In genomic region chr2:30783346-30783745, GRCm38 (mm10) we compare ENCODE assay signal across 8 mouse cellular contexts. TPM values are rescaled to one million over a fixed set of nuclear protein-coding genes. Genes with fewer than 3 reads are reported as not detected.
DNase-seq lines count a peak whose midpoint lies in the region; ATAC-seq lines count a peak whose summit lies in the region.
"Had no signal": no experiment of that assay in that cellular context is flagged by ENCODE, and none has a peak within 500 bp of the region (broad histone marks: within the 10 kb centered on the region; RNA-seq: fewer than 3 reads in every experiment).

No protein-coding gene starts in this region.

- no peaks in the 10 kb centered on the region for H3K36me3 ChIP-seq in intestine, embryonic 16.5 days (ENCODE audit: control insufficient read depth, insufficient read depth, low read length)
- H3K36me3 ChIP-seq in macrophage (ENCODE audit: inconsistent target) = no peaks in the 10 kb centered on the region
- no peaks in the 10 kb centered on the region for H3K36me3 ChIP-seq in splenic B cell, adult 2 months (ENCODE audit: control insufficient read depth, insufficient read depth, low read length, poor library complexity, severe bottlenecking)

- intact Hi-C loops in left cerebral cortex, postnatal 14 days (cut with DNase I) = no loop called here

- H3K4me2 ChIP-seq in intestine, embryonic 16.5 days (ENCODE audit: low read depth, low read length) = peak overlapping the region; percentile 82

- 1% methylated on average over 13 of the region's 13 CpGs for WGBS in intestine, embryonic 16.5 days
- 13% methylated on average over 3 of the region's 13 CpGs for WGBS in macrophage (ENCODE audit: missing documents)

- no peaks in the 10 kb centered on the region for H3K27me3 ChIP-seq in intestine, embryonic 16.5 days (replicated peaks; ENCODE audit: control insufficient read depth, insufficient read depth, low read length)
- H3K27me3 ChIP-seq in splenic B cell, adult 2 months (ENCODE audit: control insufficient read depth, insufficient read depth, low read length, poor library complexity, severe bottlenecking) = no peaks in the 10 kb centered on the region

- peak overlapping the region; percentile 67 for H3K9ac ChIP-seq in intestine, embryonic 16.5 days (ENCODE audit: low read depth, low read length)

- no peaks in the 10 kb centered on the region for H3K9me3 ChIP-seq in intestine, embryonic 16.5 days (ENCODE audit: control insufficient read depth, low read length)

- H3K4me3 ChIP-seq in intestine, embryonic 16.5 days (ENCODE audit: low read length) = peak overlapping the region; percentile 32
- no peak overlapping the region for H3K4me3 ChIP-seq in macrophage (ENCODE audit: inconsistent target)

- no peak overlapping the region; the same call in 1 of the 2 replicates for H3K27ac ChIP-seq in intestine, embryonic 16.5 days (ENCODE audit: low read length)
- peak overlapping the region; percentile 49 for H3K27ac ChIP-seq in macrophage

- DNase-seq in adrenal gland, adult 2 months = peak; percentile 85
- DNase-seq in embryo, embryonic 10.5 days (ENCODE audit: low spot score) = peak; percentile 84
- DNase-seq in left cerebral cortex, postnatal 14 days (ENCODE audit: low spot score in 2 of 2) = peak; percentile 82 to 84
- peak; percentile 36 for DNase-seq in splenic B cell, adult 2 months (ENCODE audit: low read depth, low spot score)

- H3K79me2 ChIP-seq in macrophage (ENCODE audit: inconsistent target) = no peaks in the 10 kb centered on the region

- peaks cover 21% of the 10 kb centered on the region for H3K4me1 ChIP-seq in intestine, embryonic 16.5 days (ENCODE audit: control insufficient read depth, insufficient read depth, low read length)

- ATAC-seq in granulocyte monocyte progenitor cell, adult 5-6 weeks (replicated peaks; ENCODE audit: poor library complexity, severe bottlenecking) = peak; percentile 52
- ATAC-seq in intestine, embryonic 16.5 days = peak; percentile 47; the same call in 1 of the 2 replicates

RNA-seq across cellular contexts. Expression of gene 1700001O22Rik, which starts 20.1 kb away (rescaled TPM):
- total RNA-seq in adrenal gland, adult 2 months (2021) = 1 to 10 TPM; 1.8 to 5.0 TPM
- 2.8 and 3.6 TPM in 2 replicates for polyA plus RNA-seq in adrenal gland, adult 2 months (2012; rRNA removed)
- not detected in 2 replicates for total RNA-seq in granulocyte monocyte progenitor cell, adult 5-6 weeks (2014; fragmentation: Nextera tagmentation)
- total RNA-seq in granulocyte monocyte progenitor cell, adult 5-6 weeks (2017) = 0.73 TPM in 1 of 2 replicates, not detected in the other
- polyA plus RNA-seq in intestine, embryonic 16.5 days (2015; fragmentation: Nextera tagmentation; extraction: Ambion mirVana) = 0.99 and 1.2 TPM in 2 replicates
- total RNA-seq in left cerebral cortex, postnatal 14 days (2021) = 1 to 10 TPM; 2.4 to 3.6 TPM
- total RNA-seq in macrophage (2018; cell fraction: chromatin; rRNA removed) = not detected
- under 1 TPM in 1 of 26 experiments, not detected in 25; 0.18 TPM for total RNA-seq in macrophage (2018; cell fraction: cytosol; rRNA removed)
- total RNA-seq in macrophage (2018; cell fraction: nucleus; rRNA removed) = not detected
- not detected in 3 replicates for polyA plus RNA-seq in macrophage (2018)

RNA-seq across cellular contexts. Expression of gene Ntmt1, which starts 24.3 kb away (rescaled TPM):
- total RNA-seq in adrenal gland, adult 2 months (2021) = 10 to 100 TPM; 33.5 to 45.4 TPM
- 69.9 and 77.1 TPM in 2 replicates for polyA plus RNA-seq in adrenal gland, adult 2 months (2012; rRNA removed)
- 20.2 and 26.8 TPM in 2 replicates for total RNA-seq in granulocyte monocyte progenitor cell, adult 5-6 weeks (2014; fragmentation: Nextera tagmentation)
- total RNA-seq in granulocyte monocyte progenitor cell, adult 5-6 weeks (2017) = 16.2 and 18.6 TPM in 2 replicates
- 76.3 and 87.4 TPM in 2 replicates for polyA plus RNA-seq in intestine, embryonic 16.5 days (2015; fragmentation: Nextera tagmentation; extraction: Ambion mirVana)
- total RNA-seq in left cerebral cortex, postnatal 14 days (2021) = 10 to 100 TPM; 39.6 to 40.7 TPM
- 10 to 100 TPM in 22 of 26 experiments, 1 to 10 TPM in 4; 6.2 to 26.4 (median 14.0) TPM for total RNA-seq in macrophage (2018; cell fraction: chromatin; rRNA removed)
- 10 to 100 TPM in 10 of 26 experiments, 1 to 10 TPM in 16; 6.2 to 13.3 (median 9.8) TPM for total RNA-seq in macrophage (2018; cell fraction: cytosol; rRNA removed)
- 10 to 100 TPM in 14 of 26 experiments, 1 to 10 TPM in 12; 4.6 to 20.5 (median 10.0) TPM for total RNA-seq in macrophage (2018; cell fraction: nucleus; rRNA removed)
- polyA plus RNA-seq in macrophage (2018) = 3.4 to 13.7 TPM (median 9.8 TPM) in 3 replicates

RNA-seq across cellular contexts. Expression of gene Asb6, which starts 46.8 kb away (rescaled TPM):
- 10 to 100 TPM; 24.7 to 30.3 TPM for total RNA-seq in adrenal gland, adult 2 months (2021)
- 58.2 and 62.5 TPM in 2 replicates for polyA plus RNA-seq in adrenal gland, adult 2 months (2012; rRNA removed)
- total RNA-seq in granulocyte monocyte progenitor cell, adult 5-6 weeks (2014; fragmentation: Nextera tagmentation) = 8.4 and 18.9 TPM in 2 replicates
- 12.2 and 27.1 TPM in 2 replicates for total RNA-seq in granulocyte monocyte progenitor cell, adult 5-6 weeks (2017)
- 24.0 and 24.5 TPM in 2 replicates for polyA plus RNA-seq in intestine, embryonic 16.5 days (2015; fragmentation: Nextera tagmentation; extraction: Ambion mirVana)
- 10 to 100 TPM; 30.7 to 35.9 TPM for total RNA-seq in left cerebral cortex, postnatal 14 days (2021)
- 10 to 100 TPM; 13.9 to 87.4 (median 52.4) TPM for total RNA-seq in macrophage (2018; cell fraction: chromatin; rRNA removed)
- total RNA-seq in macrophage (2018; cell fraction: cytosol; rRNA removed) = 10 to 100 TPM; 13.1 to 25.6 (median 20.4) TPM
- 10 to 100 TPM; 18.0 to 66.2 (median 37.5) TPM for total RNA-seq in macrophage (2018; cell fraction: nucleus; rRNA removed)
- polyA plus RNA-seq in macrophage (2018) = 20.4 to 25.2 TPM (median 23.8 TPM) in 3 replicates

RNA-seq across cellular contexts. Expression of gene Prrx2, which starts 51.4 kb away (rescaled TPM):
- 1 to 10 TPM; 2.1 to 2.2 TPM for total RNA-seq in adrenal gland, adult 2 months (2021)
- 4.3 and 5.0 TPM in 2 replicates for polyA plus RNA-seq in adrenal gland, adult 2 months (2012; rRNA removed)
- total RNA-seq in granulocyte monocyte progenitor cell, adult 5-6 weeks (2014; fragmentation: Nextera tagmentation) = not detected in 2 replicates
- not detected in 2 replicates for total RNA-seq in granulocyte monocyte progenitor cell, adult 5-6 weeks (2017)
- polyA plus RNA-seq in intestine, embryonic 16.5 days (2015; fragmentation: Nextera tagmentation; extraction: Ambion mirVana) = 1.6 and 1.9 TPM in 2 replicates
- 1 to 10 TPM; 2.3 to 3.3 TPM for total RNA-seq in left cerebral cortex, postnatal 14 days (2021)
- 10 to 100 TPM in 1 of 26 experiments, not detected in 25; 10.7 TPM for total RNA-seq in macrophage (2018; cell fraction: chromatin; rRNA removed)
- total RNA-seq in macrophage (2018; cell fraction: cytosol; rRNA removed) = not detected
- 1 to 10 TPM in 1 of 26 experiments, not detected in 25; 1.7 TPM for total RNA-seq in macrophage (2018; cell fraction: nucleus; rRNA removed)
- polyA plus RNA-seq in macrophage (2018) = not detected in 3 replicates
- total RNA-seq: hematopoietic stem cell, adult 5-6 weeks had no signal
